In the genomic region with DNA sequence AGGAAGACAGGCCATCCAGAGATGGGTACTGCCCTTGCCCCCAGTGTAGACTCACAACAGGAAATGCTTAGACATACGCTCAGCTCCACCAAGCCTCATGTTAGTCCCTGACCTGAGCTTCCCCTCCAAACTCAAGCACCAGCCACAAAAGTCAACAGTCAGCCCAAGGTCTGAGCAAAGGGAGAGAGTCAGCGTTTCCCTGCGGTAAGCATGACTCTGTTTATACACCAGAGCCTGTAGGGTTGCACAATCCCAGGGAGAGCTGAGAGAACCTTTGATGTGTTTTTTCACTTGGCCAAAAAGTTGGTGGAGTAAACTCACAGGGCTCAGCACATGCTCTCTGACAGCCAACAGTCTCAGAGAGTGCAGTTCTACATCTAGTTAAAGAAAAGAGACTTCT, we compare ENCODE assay signal across 8 mouse cellular contexts.
A peak's percentile ranks its signal among the peaks of the same experiment; 100 is the strongest.
DNase-seq lines count a peak whose midpoint lies in the region; ATAC-seq lines count a peak whose summit lies in the region.

No protein-coding gene starts in this region.

- no peaks in the 10 kb centered on the region for H3K27me3 ChIP-seq in liver, embryonic 12.5 days (replicated peaks)
- H3K27me3 ChIP-seq in midbrain, embryonic 14.5 days (ENCODE audit: control insufficient read depth, insufficient read depth, low read length): no peaks in the 10 kb centered on the region

- peaks cover 42% of the 10 kb centered on the region for H3K4me1 ChIP-seq in liver, embryonic 12.5 days
- no peaks in the 10 kb centered on the region for H3K4me1 ChIP-seq in midbrain, embryonic 14.5 days (ENCODE audit: control insufficient read depth, insufficient read depth, low read length)

- H3K4me2 ChIP-seq in liver, embryonic 12.5 days: no peak overlapping the region
- H3K4me2 ChIP-seq in midbrain, embryonic 14.5 days (ENCODE audit: low read length): no peak overlapping the region

- H3K27ac ChIP-seq in liver, embryonic 12.5 days: peak overlapping the region; percentile 50
- H3K27ac ChIP-seq in midbrain, embryonic 14.5 days (replicated peaks; ENCODE audit: low read depth, low read length): no peak overlapping the region

- H3K4me3 ChIP-seq in liver, embryonic 12.5 days: no peak overlapping the region
- no peak overlapping the region for H3K4me3 ChIP-seq in midbrain, embryonic 14.5 days (replicated peaks; ENCODE audit: low read depth, low read length)

- peak; percentile 63 for ATAC-seq in liver, embryonic 12.5 days
- ATAC-seq in megakaryocyte, adult 5-6 weeks (ENCODE audit: poor library complexity, severe bottlenecking): peak; percentile 71
- no peak for ATAC-seq in erythroblast, adult 5-6 weeks (replicated peaks; ENCODE audit: low FRiP score, poor library complexity, severe bottlenecking)
- ATAC-seq in midbrain, embryonic 14.5 days (ENCODE audit: low FRiP score, low TSS enrichment): no peak

- no peaks in the 10 kb centered on the region for H3K36me3 ChIP-seq in liver, embryonic 12.5 days
- H3K36me3 ChIP-seq in midbrain, embryonic 14.5 days (ENCODE audit: control insufficient read depth, insufficient read depth, low read length): no peaks in the 10 kb centered on the region

- H3K9me3 ChIP-seq in liver, embryonic 12.5 days (replicated peaks): no peaks in the 10 kb centered on the region
- H3K9me3 ChIP-seq in midbrain, embryonic 14.5 days (ENCODE audit: control insufficient read depth, low read length): no peaks in the 10 kb centered on the region

- DNase-seq in heart, adult 9 months (ENCODE audit: low spot score in 2 of 2): peak; percentile 30 to 36
- DNase-seq in heart, adult 8-10 months (ENCODE audit: low spot score): no peak
- peak; percentile 76 for DNase-seq in adrenal gland, adult 2 months
- DNase-seq in cerebellum, adult 11 months: no peak
- no peak for DNase-seq in midbrain, embryonic 14.5 days

- no peak overlapping the region for H3K9ac ChIP-seq in liver, embryonic 12.5 days
- no peak overlapping the region for H3K9ac ChIP-seq in midbrain, embryonic 14.5 days (replicated peaks; ENCODE audit: low read length)

- WGBS in liver, embryonic 12.5 days (ENCODE audit: insufficient replicate concordance): 41% methylated on average over 3 of the region's 3 CpGs
- 90% methylated on average over 3 of the region's 3 CpGs for WGBS in midbrain, embryonic 14.5 days

Comparison
In these comparisons a context has a peak if more than half of its experiments do, and no peak if none do; other contexts are left out.
1. DNase-seq: peak in heart, adult 9 months (2 of 2) and adrenal gland, adult 2 months (single experiment); none in heart, adult 8-10 months (single experiment), cerebellum, adult 11 months (single experiment) and midbrain, embryonic 14.5 days (single experiment).
2. ATAC-seq: peak in liver, embryonic 12.5 days (single experiment) and megakaryocyte, adult 5-6 weeks (single experiment); none in erythroblast, adult 5-6 weeks (single experiment) and midbrain, embryonic 14.5 days (single experiment).